Mouse (Mus musculus) olfactory bulb, adult 2 months (tissue): ENCODE data around the gene Serpina1e.
"Not testable (repeated sequence)": the region's sequence is repeated elsewhere in the genome, so short reads cannot be mapped to it uniquely, and the experiment has no call there.

Experiments used
- CTCF ChIP-seq: fragments of 200-500 bp; IDR thresholded peaks from 2 replicates; pipeline ENCODE4 v1.5.1; 2012; ENCODE audit warnings: low read depth, mild to moderate bottlenecking, low read length, moderate library complexity; ENCODE audit not compliant: insufficient read depth
- POLR2A ChIP-seq: fragments of 200-500 bp; IDR thresholded peaks from 2 replicates; pipeline ENCODE4 v1.6.1; 2012; ENCODE audit warnings: mild to moderate bottlenecking, low read depth, low read length, moderate library complexity; ENCODE audit not compliant: insufficient read depth

DNA sequence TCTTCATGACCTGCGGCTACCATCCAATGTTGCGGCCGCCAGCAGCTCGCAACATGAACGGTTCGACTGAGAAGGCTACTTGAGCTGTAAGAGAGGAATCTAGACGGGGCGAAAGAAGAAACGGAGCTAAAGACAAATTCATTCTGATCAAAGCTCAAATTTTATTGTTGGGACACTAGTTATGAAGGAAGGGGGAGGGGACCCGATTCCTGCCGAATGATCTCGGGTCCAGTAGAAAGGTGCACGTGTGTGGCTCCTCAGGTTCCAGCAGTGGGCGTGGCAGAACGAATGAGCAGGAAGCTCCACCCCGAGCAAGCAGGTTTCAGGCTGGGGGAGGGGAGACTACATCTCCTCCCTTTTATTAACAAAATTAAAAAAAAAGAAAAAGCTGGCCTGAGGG, 49.6 kb downstream of the Serpina1e start:
- not testable (repeated sequence) for TF ChIP-seq POLR2A, CTCF
